Mouse (Mus musculus) liver, embryonic 16.5 days (tissue): ENCODE measurements around the gene Racgap1. TPM values are rescaled to one million over a fixed set of nuclear protein-coding genes. Genes with fewer than 3 reads are reported as not detected.

ENCODE experiments used
- ATAC-seq: fragments of 200-750 bp; cut with Nextera tagmentation; 2 replicates; pipeline ENCODE4 v1.8.0; 2017; ENCODE audit warnings: low read depth, mild to moderate bottlenecking, moderate number of reproducible peaks, moderate library complexity
- H3K27ac ChIP-seq: fragments of 300-500 bp; sonication (generic); 2 replicates; pipeline ENCODE4 v1.5.1; 2014; ENCODE audit warnings: mild to moderate bottlenecking, low read length
- H3K27me3 ChIP-seq: fragments of 300-500 bp; sonication (generic); 2 replicates; pipeline ENCODE4 v1.6.1; 2014; ENCODE audit warnings: low read depth, low read length, mixed read lengths; ENCODE audit not compliant: control insufficient read depth, insufficient read depth
- H3K36me3 ChIP-seq: fragments of 300-500 bp; sonication (generic); 2 replicates; pipeline ENCODE4 v1.6.1; 2014; ENCODE audit warnings: mild to moderate bottlenecking; ENCODE audit not compliant: control insufficient read depth, insufficient read depth
- H3K4me1 ChIP-seq: fragments of 300-500 bp; sonication (generic); 2 replicates; pipeline ENCODE4 v1.6.1; 2014; ENCODE audit warnings: low read depth, low read length, mixed read lengths; ENCODE audit not compliant: control insufficient read depth
- H3K4me2 ChIP-seq: fragments of 300-500 bp; sonication (generic); 2 replicates; pipeline ENCODE4 v1.6.1; 2014; ENCODE audit warnings: low read depth, low read length, mixed read lengths
- H3K4me3 ChIP-seq: fragments of 300-500 bp; sonication (generic); 2 replicates; pipeline ENCODE4 v1.5.1; 2014; ENCODE audit warnings: low read depth, mild to moderate bottlenecking, low read length
- H3K9ac ChIP-seq: fragments of 300-500 bp; sonication (generic); 2 replicates; pipeline ENCODE4 v1.6.1; 2014; ENCODE audit warnings: low read depth, low read length
- H3K9me3 ChIP-seq: fragments of 300-500 bp; sonication (generic); replicated peaks from 2 replicates; pipeline ENCODE4 v1.6.1; 2016; ENCODE audit warnings: low read length; ENCODE audit not compliant: control insufficient read depth
- WGBS: fragments of 180-500 bp; shearing (Covaris S2); extraction: QIAGEN DNeasy Blood & Tissue Kit; methylation state at CpG from one replicate; pipeline ENCODE4 v1.1.7; 2014; ENCODE audit not compliant: insufficient replicate concordance; 5-methylcytosine and 5-hydroxymethylcytosine counted together
- polyA plus RNA-seq: library from polyadenylated mRNA; unstranded; fragments of >200 nt; fragmentation: Nextera tagmentation; extraction: Ambion mirVana; gene quantifications from 2 replicates; pipeline ENCODE4 v1.2.1, GENCODE M21; 2015

Racgap1 gene
- polyA plus RNA-seq, 1 experiment from 2014 or later, result 63.1 TPM

DNA sequence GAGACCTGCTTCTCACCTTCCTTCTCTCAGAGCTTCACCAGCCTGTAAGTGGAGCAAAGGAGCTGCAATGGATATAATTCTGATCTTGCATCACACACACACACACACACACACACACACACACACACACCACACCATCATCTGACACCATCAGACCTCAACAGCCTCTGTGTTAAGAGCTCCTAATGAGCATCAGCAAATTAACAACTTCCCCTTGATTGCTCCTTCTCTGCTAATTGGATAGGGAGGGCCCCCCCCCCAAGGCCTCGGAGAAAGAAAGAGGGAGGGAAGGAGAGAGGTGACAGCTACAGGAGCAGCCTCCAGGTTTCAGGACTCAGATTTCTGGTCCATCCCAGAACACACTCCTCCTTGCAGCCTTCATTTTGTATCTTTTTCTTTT is 17.9 kb upstream of the Racgap1 start:
- WGBS, result 0% methylated on average over 1 of the region's 1 CpGs
- H3K27me3 ChIP-seq, result peaks cover 90% of the 10 kb centered on the region

DNA sequence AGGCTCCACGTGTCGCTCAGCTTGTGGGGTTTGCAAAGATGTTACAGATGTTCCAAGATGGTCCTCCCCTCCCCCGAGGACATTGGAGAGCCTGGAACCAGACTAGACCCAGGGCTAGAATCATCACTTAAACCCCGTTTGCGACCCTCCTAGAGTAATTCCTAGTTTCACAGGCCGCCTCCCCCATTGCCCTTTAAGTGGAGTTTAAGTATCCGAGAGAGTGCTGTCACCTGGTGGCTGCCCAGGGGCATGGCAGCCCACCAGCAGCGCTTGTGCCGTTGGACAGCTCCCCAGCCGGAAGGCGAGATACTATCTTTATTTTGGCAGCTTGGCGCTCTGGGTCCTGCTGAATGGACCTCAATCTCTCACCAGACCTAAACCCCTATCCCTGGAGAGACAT is 17.4 kb upstream of the Racgap1 start:
- H3K4me3 ChIP-seq, result no peak overlapping the region
- no peak for ATAC-seq
- H3K4me2 ChIP-seq, result no peak overlapping the region
- no peak overlapping the region for H3K9ac ChIP-seq
- peaks cover 87% of the 10 kb centered on the region for H3K27me3 ChIP-seq
- peaks cover 19% of the 10 kb centered on the region for H3K4me1 ChIP-seq
- H3K9me3 ChIP-seq, result no peaks in the 10 kb centered on the region; the same call in 1 of the 2 replicates
- H3K27ac ChIP-seq, result no peak overlapping the region
- H3K36me3 ChIP-seq, result no peaks in the 10 kb centered on the region
- 5% methylated on average over 12 of the region's 12 CpGs for WGBS

More for the DNA sequence above, 17.9 kb upstream of the Racgap1 start:
- H3K4me1 ChIP-seq, result peaks cover 14% of the 10 kb centered on the region
- H3K4me2 ChIP-seq, result no peak overlapping the region
- H3K4me3 ChIP-seq, result no peak overlapping the region
- H3K27ac ChIP-seq, result no peak overlapping the region
- H3K36me3 ChIP-seq, result no peaks in the 10 kb centered on the region
- no peaks in the 10 kb centered on the region; the same call in 1 of the 2 replicates for H3K9me3 ChIP-seq
- no peak for ATAC-seq
- no peak overlapping the region for H3K9ac ChIP-seq

DNA sequence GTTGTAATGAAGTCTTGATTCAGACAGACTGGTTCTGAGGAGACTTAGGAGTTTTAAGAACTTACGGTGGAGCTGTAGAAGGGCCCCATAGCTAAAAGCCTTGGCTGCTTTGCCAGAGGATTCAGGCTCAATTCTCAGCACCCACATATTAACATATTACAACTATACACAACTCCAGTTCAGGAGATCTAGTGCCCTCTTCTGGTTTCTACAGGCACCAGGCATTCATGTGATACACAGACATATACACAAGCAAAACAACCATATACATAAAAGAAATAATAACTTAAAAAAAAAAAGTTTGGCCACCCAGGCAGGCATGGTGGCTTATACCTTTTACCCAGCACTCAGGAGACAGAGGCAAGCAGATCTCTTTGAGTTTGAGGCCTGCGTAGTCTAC is 16.1 kb upstream of the Racgap1 start:
- H3K4me1 ChIP-seq, result peaks cover 22% of the 10 kb centered on the region
- no peak for ATAC-seq
- peaks cover 80% of the 10 kb centered on the region for H3K27me3 ChIP-seq
- no peak overlapping the region for H3K9ac ChIP-seq
- no peak overlapping the region for H3K4me3 ChIP-seq
- 75% methylated on average over 2 of the region's 2 CpGs for WGBS
- H3K36me3 ChIP-seq, result no peaks in the 10 kb centered on the region
- no peaks in the 10 kb centered on the region; the same call in 1 of the 2 replicates for H3K9me3 ChIP-seq
- H3K4me2 ChIP-seq, result no peak overlapping the region
- no peak overlapping the region for H3K27ac ChIP-seq

DNA sequence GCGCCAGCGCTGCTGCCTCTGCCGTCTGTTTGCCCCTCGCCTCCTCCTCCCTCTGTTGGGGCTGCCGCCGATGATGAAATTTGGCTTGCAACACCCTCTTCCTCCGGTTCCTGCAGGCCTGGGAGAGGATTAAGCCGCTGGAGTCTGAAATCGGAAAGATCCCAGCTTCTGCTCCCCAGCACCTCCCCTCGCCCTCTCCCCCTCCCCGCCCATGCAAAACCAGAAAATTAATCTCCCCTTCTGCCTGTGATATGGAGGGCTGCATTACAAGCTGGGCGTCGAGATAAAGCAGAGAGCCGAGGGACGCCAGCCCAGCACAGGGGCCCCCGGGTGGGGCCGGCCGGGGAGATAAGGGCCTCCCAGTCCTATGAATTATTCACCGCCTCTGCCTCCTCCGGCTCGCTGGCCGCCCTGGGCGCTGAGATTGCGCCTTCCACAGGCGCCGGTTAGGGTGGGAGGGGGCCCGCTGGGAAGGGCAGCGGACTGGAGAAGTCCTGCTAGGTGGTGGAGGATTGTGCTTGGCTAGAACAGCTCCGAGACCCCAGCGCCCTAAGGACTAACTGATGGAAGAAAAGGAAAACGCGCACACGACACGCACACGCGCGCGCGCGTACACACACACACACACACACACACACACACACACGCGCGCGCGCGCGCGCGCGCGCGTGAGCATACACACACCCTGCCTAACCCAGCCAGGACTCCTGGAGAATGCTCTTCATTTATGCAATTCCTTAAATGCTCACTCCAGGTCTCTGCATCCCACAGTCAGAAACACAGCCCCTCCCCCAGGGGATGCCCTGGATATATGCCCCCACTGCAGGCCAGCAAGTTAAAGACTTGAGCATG is 13.4 kb upstream of the Racgap1 start:
- peaks cover 27% of the 10 kb centered on the region for H3K4me1 ChIP-seq
- peak overlapping the region; percentile 50 for H3K4me3 ChIP-seq
- under 1% methylated on average over 36 of the region's 52 CpGs for WGBS
- peaks cover 66% of the 10 kb centered on the region for H3K27me3 ChIP-seq
- H3K27ac ChIP-seq, result no peak overlapping the region
- H3K9ac ChIP-seq, result peak overlapping the region; percentile 10; the same call in 1 of the 2 replicates
- H3K9me3 ChIP-seq, result no peaks in the 10 kb centered on the region; the same call in 1 of the 2 replicates
- H3K4me2 ChIP-seq, result peak overlapping the region; percentile 63
- no peaks in the 10 kb centered on the region for H3K36me3 ChIP-seq
- ATAC-seq, result peak; percentile 98

DNA sequence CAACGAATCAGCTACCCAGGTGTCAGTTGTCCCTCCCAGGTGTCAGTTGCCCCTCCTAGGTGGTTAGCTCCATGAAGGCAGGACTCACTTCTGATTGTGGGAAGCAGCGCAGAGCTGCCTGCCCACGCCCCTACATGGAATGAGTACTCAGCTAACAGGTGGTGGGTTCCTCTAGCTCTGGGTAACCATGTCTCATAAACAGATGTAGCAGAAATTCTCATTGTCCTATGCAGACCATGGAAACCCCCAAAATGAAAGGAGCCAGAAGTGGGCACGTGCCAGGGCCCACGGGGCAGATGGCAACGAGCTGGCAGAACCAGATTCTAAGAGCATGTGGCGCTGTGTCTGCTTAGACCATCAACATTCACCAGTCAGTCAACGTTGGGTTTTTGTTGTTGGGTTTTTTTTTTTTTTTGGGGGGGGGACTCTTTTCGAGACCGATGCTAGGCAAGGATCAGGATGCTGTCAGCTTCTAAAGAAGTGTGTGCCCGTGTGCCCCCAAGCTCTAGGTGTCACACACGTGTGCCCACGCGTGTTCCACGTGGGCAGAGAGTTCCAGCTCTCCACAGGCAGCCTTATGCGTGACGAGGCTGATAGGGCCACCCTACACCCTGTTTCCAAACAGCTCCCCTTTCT is 12.6 kb upstream of the Racgap1 start:
- H3K9ac ChIP-seq, result no peak overlapping the region; the same call in 1 of the 2 replicates
- H3K4me2 ChIP-seq, result peak overlapping the region; percentile 63
- no peaks in the 10 kb centered on the region; the same call in 1 of the 2 replicates for H3K9me3 ChIP-seq
- H3K4me3 ChIP-seq, result peak overlapping the region; percentile 50
- ATAC-seq, result peak; percentile 59
- 3% methylated on average over 17 of the region's 17 CpGs for WGBS
- H3K36me3 ChIP-seq, result no peaks in the 10 kb centered on the region
- no peak overlapping the region for H3K27ac ChIP-seq
- H3K27me3 ChIP-seq, result peaks cover 58% of the 10 kb centered on the region
- H3K4me1 ChIP-seq, result peaks cover 27% of the 10 kb centered on the region

DNA sequence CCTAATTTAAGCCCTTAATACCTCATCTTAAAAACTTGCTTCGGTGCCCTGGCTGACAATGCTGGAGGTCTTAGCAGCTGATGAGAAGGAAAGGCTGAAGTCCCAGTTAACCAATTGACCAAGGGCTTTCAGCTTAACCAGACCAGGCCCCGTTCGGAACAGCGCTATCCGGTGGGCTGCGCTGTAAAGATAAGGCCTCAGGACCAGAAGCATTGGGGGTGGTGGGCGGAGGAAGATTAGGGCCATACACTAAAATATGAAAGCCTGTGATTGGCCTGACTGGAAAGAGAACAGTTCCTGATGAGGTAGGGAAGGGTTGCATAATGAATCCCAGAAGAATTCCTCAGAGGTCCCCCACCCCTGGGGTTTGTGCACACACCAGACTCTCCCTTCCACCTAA is 10.9 kb upstream of the Racgap1 start:
- no peak for ATAC-seq
- Histone ChIP-seq H3K27me3 (peaks cover 45% of the 10 kb centered on the region), H3K27ac (no peak overlapping the region), H3K4me3 (no peak overlapping the region), H3K9me3 (no peaks in the 10 kb centered on the region; the same call in 1 of the 2 replicates), H3K4me1 (peaks cover 27% of the 10 kb centered on the region), H3K4me2 (no peak overlapping the region), H3K9ac (no peak overlapping the region), H3K36me3 (no peaks in the 10 kb centered on the region)
- 13% methylated on average over 7 of the region's 7 CpGs for WGBS

DNA sequence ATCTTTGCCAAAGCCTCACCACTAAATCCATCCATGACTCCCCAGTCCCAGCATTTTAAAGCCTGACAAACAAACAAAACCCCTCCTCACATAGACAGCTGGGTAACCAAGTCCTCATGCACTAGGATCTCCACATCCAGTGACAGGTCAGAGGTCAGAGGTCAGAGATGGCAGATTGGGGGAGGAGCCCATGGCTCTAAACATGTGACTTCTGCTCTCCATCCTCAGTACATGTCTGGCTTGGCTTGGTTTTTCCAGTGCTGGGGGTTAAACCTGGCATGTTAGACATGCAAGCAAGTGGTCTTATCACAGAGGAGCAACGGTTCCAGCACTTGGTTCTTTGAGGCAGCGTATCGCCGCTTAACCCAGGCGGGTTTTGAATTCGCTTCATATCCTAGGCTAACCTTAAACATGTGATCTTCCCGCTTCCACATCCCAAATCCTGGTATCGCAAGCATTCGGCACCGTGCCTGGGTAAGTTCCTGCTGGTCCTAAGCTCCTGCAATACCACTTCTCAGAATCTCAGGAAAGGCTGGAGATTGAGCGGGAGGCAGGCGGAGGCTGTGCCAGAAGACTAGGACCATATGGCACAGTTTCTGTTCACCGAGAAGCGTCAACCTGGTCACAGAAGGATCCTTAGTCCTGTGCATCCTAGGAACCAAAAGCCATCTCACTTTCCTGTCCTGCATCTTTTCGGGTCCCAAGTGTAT is 9.8 kb upstream of the Racgap1 start:
- ATAC-seq, result no peak
- WGBS, result 81% methylated on average over 15 of the region's 15 CpGs
- no peak overlapping the region for H3K27ac ChIP-seq
- H3K4me2 ChIP-seq, result no peak overlapping the region
- H3K9me3 ChIP-seq, result no peaks in the 10 kb centered on the region
- no peak overlapping the region for H3K9ac ChIP-seq
- peaks cover 42% of the 10 kb centered on the region for H3K27me3 ChIP-seq
- H3K4me1 ChIP-seq, result peaks cover 27% of the 10 kb centered on the region
- no peaks in the 10 kb centered on the region for H3K36me3 ChIP-seq
- no peak overlapping the region for H3K4me3 ChIP-seq

DNA sequence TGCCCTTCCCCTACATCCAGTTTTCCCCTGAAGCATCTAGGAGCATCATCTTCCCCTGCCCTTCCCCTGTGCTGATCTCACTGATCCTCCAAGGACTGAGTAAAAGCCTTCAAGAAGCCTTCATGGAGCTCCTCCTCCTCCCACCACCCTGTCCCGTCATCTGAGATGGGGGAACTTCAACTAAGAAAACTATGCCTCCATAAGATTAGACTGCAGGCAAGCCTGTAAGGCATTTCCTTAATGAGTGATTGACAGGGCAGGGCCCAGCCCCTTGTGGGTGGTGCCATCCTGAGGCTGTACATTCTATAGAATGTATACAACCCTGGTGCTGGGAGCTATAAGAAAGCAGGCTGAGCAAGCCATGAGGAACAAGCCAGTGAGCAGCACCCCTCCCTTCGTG is 7.0 kb upstream of the Racgap1 start:
- H3K4me2 ChIP-seq, result no peak overlapping the region
- no peak for ATAC-seq
- H3K27ac ChIP-seq, result no peak overlapping the region
- no peaks in the 10 kb centered on the region for H3K9me3 ChIP-seq
- H3K27me3 ChIP-seq, result peaks cover 55% of the 10 kb centered on the region
- 26% methylated on average over 2 of the region's 2 CpGs for WGBS
- H3K4me1 ChIP-seq, result peaks cover 8% of the 10 kb centered on the region
- no peak overlapping the region for H3K4me3 ChIP-seq
- no peak overlapping the region for H3K9ac ChIP-seq
- H3K36me3 ChIP-seq, result no peaks in the 10 kb centered on the region
